Mouse (Mus musculus) adrenal gland, adult (tissue): ENCODE measurements around the gene Sfxn5.
A peak's percentile ranks its signal among the peaks of the same experiment; 100 is the strongest.

ENCODE experiments used
- DNase-seq, 2 experiments: peaks; one replicate each; pipeline ENCODE4 v3.0.0; 2022 to 2023; ENCODE audit warnings: low spot score in 1 of 2; ENCODE audit not compliant: inconsistent age in 2 of 2

Gene Sfxn5

GRCm38 (mm10) chr6:85237595-85238337, 95.5 kb downstream of the Sfxn5 start:
- peak in 1 of 2 experiments; percentile 25 for DNase-seq

GRCm38 (mm10) chr6:85237001-85237400, 96.2 kb downstream of the Sfxn5 start:
- DNase-seq, result peak in 1 of 2 experiments; percentile 69

- no peak for DNase-seq
Measured at GRCm38 (mm10) chr6:85234796-85235195, 98.4 kb downstream of the Sfxn5 start.

GRCm38 (mm10) chr6:85232836-85233623, 100.2 kb downstream of the Sfxn5 start:
- peak; percentile 46 to 76 for DNase-seq

- DNase-seq, result no peak
Measured at GRCm38 (mm10) chr6:85232045-85232444, 101.2 kb downstream of the Sfxn5 start.

- DNase-seq, result no peak
Measured at GRCm38 (mm10) chr6:85231469-85231868, 101.8 kb downstream of the Sfxn5 start.

GRCm38 (mm10) chr6:85230762-85231161, 102.5 kb downstream of the Sfxn5 start:
- DNase-seq, result no peak

GRCm38 (mm10) chr6:85227520-85227919, 105.7 kb downstream of the Sfxn5 start:
- DNase-seq, result no peak

- DNase-seq, result no peak
Measured at GRCm38 (mm10) chr6:85226570-85226969, 106.7 kb downstream of the Sfxn5 start.

GRCm38 (mm10) chr6:85224442-85224891, 108.8 kb downstream of the Sfxn5 start:
- DNase-seq, result peak in 1 of 2 experiments; percentile 42

- DNase-seq, result no peak
Measured at GRCm38 (mm10) chr6:85223498-85224150, 109.6 kb downstream of the Sfxn5 start.

GRCm38 (mm10) chr6:85222551-85222950, 110.7 kb downstream of the Sfxn5 start:
- DNase-seq, result no peak

- DNase-seq, result no peak
Measured at GRCm38 (mm10) chr6:85220917-85221316, 112.3 kb downstream of the Sfxn5 start.

- DNase-seq, result no peak
Measured at GRCm38 (mm10) chr6:85219706-85220105, 113.5 kb downstream of the Sfxn5 start.

GRCm38 (mm10) chr6:85218684-85219445, 114.4 kb downstream of the Sfxn5 start:
- peak in 1 of 2 experiments; percentile 59 for DNase-seq

GRCm38 (mm10) chr6:85218251-85218650, 115.0 kb downstream of the Sfxn5 start:
- no peak for DNase-seq

GRCm38 (mm10) chr6:85210686-85211085, 122.5 kb downstream of the Sfxn5 start:
- no peak for DNase-seq

- DNase-seq, result peak; percentile 75 to 77
Measured at GRCm38 (mm10) chr6:85209226-85209967, 123.8 kb downstream of the Sfxn5 start.

- no peak for DNase-seq
Measured at GRCm38 (mm10) chr6:85207345-85207744, 125.9 kb downstream of the Sfxn5 start.

GRCm38 (mm10) chr6:85206939-85207285, 126.3 kb downstream of the Sfxn5 start:
- no peak for DNase-seq
